Mouse (Mus musculus): ENCODE data around the gene Hoxc5.

- TF ChIP-seq CTCF (IDR thresholded peaks at IDR 0.05; ENCODE audit: control insufficient read depth, insufficient read depth, insufficient replicate concordance, low read depth, low read length): no peak
- no peak for TF ChIP-seq POLR2A (IDR thresholded peaks at IDR 0.05; ENCODE audit: control insufficient read depth, low read depth, low read length)
Measured at GRCm38 (mm10) chr15:102970740-102971139, 3.5 kb downstream of the Hoxc5 start.

All from testis, adult 2 months (tissue).